Mouse (Mus musculus): Measurements from ENCODE around the gene Slc35e2.
A peak's percentile ranks its signal among the peaks of the same experiment; 100 is the strongest.
"Not testable (repeated sequence)": the region's sequence is repeated elsewhere in the genome, so short reads cannot be mapped to it uniquely, and the experiment has no call there.

The Slc35e2 gene

GRCm38 (mm10) chr4:155630267-155630666 lies 29.1 kb downstream of the Slc35e2 start:
- no peak for DNase-seq

- DNase-seq = no peak
These were observed 34.7 kb downstream of the Slc35e2 start for GRCm38 (mm10) chr4:155635766-155636499.

- DNase-seq = no peak
These were observed 42.3 kb downstream of the Slc35e2 start for GRCm38 (mm10) chr4:155643531-155643930.

GRCm38 (mm10) chr4:155645308-155645707 lies 44.1 kb downstream of the Slc35e2 start, which contains the start of gene Gm10563:
Gene Gm10563 (minus strand): TSS chr4:155645408.
- DNase-seq = not testable (repeated sequence)

GRCm38 (mm10) chr4:155645721-155646120 lies 44.5 kb downstream of the Slc35e2 start:
- DNase-seq = no peak

- DNase-seq = no peak
These were observed 48.1 kb downstream of the Slc35e2 start for GRCm38 (mm10) chr4:155649355-155649754.

GRCm38 (mm10) chr4:155651553-155652269 lies 50.5 kb downstream of the Slc35e2 start:
- peak; percentile 72 to 87 for DNase-seq

GRCm38 (mm10) chr4:155652283-155653085 lies 51.3 kb downstream of the Slc35e2 start:
- peak in 1 of 2 experiments; percentile 28 for DNase-seq

GRCm38 (mm10) chr4:155653086-155653450 lies 51.9 kb downstream of the Slc35e2 start, which contains the start of gene Mmp23:
Gene Mmp23 (minus strand): TSS chr4:155653384.
- DNase-seq = peak; percentile 82 to 86

GRCm38 (mm10) chr4:155653451-155654182 lies 52.4 kb downstream of the Slc35e2 start:
- DNase-seq = peak; percentile 66 to 75

- DNase-seq = no peak
These were observed 52.9 kb downstream of the Slc35e2 start for GRCm38 (mm10) chr4:155654183-155654455.

- DNase-seq = peak; percentile 80 to 86
These were observed 53.5 kb downstream of the Slc35e2 start for GRCm38 (mm10) chr4:155654456-155655298.

GRCm38 (mm10) chr4:155656214-155656751 lies 55.1 kb downstream of the Slc35e2 start:
- no peak for DNase-seq

GRCm38 (mm10) chr4:155658961-155659360 lies 57.7 kb downstream of the Slc35e2 start:
- DNase-seq = no peak

GRCm38 (mm10) chr4:155660641-155661040 lies 59.4 kb downstream of the Slc35e2 start:
- peak; percentile 48 to 62 for DNase-seq

- DNase-seq = no peak
These were observed 65.7 kb downstream of the Slc35e2 start for GRCm38 (mm10) chr4:155666903-155667302.

- peak; percentile 98 to 99 for DNase-seq
These were observed 67.7 kb downstream of the Slc35e2 start, which contains the start of gene Mib2 for GRCm38 (mm10) chr4:155668689-155669597. Gene Mib2 (minus strand): TSS chr4:155669198.

GRCm38 (mm10) chr4:155669598-155670075 lies 68.4 kb downstream of the Slc35e2 start:
- no peak for DNase-seq

- not testable (repeated sequence) for DNase-seq
These were observed 69.0 kb downstream of the Slc35e2 start for GRCm38 (mm10) chr4:155670236-155670635.

GRCm38 (mm10) chr4:155672082-155672481 lies 70.9 kb downstream of the Slc35e2 start:
- no peak for DNase-seq

Measured in kidney, postnatal 4 days (tissue).